Mouse (Mus musculus) ovary, postnatal 14 days (tissue): ENCODE data around the gene Iqschfp.

ENCODE experiments used
- DNase-seq: peaks from one replicate; pipeline ENCODE4 v3.0.0; 2022; ENCODE audit warnings: low spot score

Iqschfp gene

DNA sequence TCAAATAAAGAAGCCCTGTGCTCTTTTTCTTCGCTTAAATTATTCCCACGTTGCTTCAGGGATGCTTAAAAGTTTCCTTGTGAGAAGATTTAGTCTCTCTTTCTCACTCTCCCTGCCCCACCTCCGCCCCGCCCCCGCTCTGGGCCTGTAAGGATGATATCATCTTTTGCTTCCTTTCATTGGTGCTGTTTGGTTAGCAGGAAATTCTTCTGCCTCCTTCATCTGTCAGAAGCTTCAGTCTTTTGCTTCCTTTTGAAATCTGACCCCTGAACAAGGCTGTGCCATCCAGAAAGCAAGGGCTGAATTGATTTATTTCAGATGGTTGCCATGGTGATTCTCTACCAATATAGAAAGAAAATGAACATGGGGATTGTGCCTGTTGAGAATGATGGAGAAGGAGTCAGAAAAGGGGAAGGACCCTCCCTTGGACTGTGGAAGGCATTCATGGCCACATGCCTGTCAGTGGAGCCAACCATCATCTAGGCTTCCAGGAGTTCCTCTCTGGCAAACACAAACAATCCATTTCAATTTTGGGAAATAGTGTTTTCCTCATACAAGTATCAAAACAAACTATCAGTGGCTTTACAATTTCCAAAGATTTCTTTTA, 62.5 kb downstream of the Iqschfp start:
- no peak for DNase-seq

DNA sequence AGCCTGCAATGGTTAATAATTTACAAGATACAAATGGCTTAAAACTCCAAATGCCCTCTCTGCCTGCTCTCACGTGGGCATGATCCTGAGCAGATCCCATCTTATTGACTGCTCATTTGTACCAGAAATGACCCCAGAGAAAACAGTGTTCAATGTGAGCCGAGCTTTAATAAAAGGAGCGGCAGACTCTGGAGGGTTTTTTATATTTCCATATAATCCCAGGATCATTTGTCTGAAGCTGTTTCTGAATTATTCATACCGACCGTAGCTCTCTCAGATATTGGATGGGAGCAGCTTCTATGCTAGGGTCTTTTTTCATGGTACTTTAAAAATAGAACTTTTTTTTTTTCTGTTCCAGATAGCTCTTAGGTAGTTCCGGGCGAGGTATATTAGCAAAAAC, 67.6 kb downstream of the Iqschfp start:
- no peak for DNase-seq

DNA sequence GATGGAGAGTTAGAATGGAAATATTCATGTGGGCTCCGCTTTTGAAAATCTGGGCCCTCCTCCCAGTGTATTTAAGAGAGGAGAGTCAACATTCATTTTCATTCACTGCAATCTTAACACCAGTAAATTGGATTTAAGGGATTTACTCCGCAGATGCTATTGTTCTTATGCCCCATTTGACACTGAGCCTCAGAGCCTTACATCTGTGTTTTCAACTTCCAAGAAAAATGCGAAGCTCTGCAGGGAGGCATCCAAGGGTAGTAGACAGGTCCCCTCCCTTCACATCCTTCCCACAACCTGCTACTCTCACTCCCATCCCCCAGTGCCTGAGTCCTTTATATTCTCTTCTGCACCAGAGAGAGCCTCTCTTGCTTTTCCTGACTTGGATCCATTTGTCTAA, 68.1 kb downstream of the Iqschfp start:
- no peak for DNase-seq

DNA sequence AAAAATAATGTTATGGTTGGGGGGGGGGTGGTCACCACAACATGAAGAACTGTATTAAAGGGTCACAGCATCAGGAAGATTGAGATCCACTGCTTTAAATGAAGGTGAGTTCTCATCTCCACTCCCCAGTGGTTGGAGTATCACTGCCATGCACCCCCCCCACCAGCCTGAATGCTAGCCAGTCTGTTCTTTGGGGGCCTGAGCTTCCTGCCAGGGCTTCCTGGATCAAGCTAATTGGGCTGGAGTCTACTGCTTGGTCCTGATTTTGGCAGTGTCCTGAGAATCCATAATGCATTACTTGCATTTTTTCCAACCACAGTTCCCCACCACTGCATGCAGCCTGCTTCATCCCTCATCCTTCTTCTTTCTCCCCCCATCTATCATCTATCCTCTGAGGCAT, 68.7 kb downstream of the Iqschfp start:
- DNase-seq: no peak

DNA sequence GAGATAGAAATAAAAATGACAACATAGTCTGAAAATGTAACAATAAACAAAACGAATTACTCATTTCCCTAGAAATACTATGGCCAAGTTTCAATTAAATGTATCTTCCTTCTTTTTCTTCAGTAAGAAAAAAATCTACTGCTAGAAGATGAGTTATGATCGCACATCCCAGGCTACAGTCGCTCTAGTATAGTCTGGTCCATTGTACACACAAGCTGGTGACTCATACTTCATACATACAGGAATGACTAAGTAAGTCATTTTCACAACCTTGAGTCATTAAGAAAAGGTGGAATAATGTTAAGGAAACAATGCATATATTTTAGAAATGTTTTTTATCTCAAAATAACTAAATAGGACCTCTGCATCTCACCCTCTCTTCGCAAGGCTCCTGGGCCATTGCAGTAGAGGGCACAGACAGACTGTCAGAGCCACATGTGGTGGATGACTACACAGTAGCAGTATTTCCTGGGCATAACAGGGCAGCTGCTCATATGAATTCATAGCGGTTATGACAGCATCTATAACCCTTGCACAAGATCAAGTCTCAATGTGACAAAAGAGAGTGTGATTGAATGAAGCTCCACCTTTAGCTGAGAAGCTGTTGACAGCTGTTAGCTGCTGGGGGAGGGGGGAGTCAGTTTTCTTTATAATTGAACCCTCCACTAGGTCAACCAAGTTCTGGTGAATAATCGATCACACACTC, 70.1 kb downstream of the Iqschfp start:
- no peak for DNase-seq

DNA sequence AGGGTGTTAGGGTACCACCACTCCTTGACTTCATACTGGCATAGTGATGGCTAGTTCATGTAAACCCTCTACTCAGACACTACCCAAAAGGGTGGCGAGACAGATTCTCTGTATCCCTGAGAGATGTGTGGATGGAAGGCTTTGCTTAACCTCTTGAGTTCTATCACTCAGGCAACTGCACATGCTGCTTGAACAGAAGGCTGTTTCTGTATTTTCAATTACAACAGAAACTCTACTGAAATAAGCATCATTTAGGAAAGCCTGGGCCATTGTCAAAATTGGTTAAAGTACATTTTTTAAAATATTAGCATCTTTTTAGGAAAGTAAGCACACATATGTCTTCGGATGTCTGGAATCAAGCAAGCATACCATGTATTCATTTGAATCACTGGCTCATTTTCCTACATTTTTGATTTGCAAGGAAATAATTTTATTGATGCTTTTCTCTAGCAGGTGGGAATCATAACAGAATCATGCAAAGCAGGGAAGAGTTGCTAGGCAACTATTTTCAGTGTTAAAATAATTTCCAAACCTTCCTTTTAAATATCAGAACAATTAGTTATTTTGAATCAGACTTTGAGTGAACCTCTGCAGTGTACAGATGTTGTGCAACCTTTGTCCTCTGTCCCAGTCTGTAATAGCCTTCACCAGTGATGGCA, 82.4 kb downstream of the Iqschfp start:
- no peak for DNase-seq

DNA sequence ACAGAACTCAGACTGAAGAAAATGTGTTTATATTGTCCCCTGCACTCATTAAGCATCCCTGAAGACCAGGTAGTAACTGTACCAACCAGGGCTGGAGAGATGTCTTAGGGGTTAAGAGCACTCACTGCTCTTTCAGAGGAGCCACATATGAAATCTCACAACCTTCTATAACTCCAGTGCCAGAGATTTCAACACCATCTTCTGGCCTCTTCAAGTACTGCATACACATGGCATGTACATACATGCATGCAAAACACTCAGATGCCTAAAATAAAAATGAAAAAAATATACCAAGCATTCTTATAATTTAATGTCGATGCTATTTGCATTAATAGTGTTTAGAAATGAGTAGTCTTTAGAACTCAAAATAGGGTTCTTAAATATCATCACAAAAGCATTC, 88.0 kb downstream of the Iqschfp start:
- no peak for DNase-seq

DNA sequence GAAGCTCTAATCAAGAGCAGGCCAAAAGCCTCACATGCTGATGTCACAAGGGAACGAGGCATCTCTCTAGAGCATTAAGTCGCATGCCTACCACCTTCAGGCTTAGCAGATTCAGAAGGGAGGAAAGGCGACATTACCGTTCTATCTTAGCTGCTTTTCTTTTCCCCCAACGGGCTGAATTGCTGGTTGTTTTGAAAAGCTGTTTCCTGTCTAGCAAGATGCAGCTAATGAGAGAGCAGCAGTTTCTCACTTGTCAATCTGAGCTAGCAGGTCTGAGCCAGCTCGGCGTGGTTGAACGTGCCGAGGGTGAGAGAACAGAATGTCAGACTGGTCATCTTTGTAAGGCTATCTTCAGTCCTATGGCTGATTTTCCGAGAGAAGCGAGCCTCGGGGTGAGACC, 91.3 kb downstream of the Iqschfp start:
- no peak for DNase-seq

DNA sequence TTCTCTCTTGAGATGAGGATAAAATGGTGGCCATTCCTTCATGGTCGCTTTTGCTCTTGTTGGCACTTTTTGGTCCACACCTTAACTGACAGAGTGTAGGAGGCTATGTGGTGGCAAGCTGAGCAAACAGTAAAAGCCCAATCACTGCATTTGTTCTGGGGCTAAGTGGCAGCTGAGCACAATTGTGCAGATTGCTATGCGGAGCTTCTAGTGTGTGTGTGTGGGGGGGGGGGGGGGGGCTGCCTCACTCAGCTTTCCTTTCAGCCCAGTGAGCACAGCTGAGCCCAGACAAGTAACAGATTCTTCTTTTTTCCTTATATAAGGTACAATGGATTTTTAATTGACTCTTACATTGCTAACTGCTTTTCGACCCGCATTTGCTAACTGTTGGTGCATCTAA, 110.4 kb downstream of the Iqschfp start:
- DNase-seq: no peak

DNA sequence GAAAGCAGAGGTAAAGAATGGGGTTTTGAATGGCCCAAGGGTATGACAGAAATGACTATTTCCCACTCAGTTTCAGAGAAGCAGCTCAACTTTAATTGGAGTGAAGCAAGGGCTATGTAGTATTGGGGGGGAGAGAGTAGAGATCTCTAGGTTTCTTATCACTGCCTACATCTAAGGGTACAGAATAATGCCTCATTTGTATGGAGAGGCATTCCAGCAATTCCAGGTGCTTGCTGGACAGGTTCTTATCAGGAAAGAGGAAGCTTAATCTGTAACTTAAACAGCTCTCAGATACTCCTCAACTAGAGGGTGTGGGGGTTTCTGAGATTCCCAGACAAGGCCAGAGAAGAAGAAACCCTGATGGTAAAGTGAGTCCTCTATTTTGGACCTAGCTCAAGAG, 120.3 kb downstream of the Iqschfp start:
- DNase-seq: no peak

DNA sequence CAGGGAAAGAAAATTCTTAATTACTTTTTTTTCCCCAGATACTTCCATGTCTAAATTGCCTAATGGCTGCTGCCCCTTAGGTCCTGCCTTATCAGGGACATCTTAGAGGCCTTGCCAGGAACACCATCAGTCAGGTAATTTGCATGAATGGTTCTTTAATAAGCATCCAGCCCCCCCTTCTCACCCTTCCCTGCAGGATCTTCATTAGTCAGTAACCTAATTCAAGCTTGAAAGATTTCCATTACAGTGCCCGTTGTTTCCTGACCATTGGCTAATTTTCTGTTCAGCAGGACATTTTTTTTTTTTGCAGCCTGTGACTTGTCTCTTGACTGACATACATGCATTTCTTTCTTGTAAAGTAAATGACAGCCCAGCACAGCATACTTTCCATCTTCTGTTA, 123.8 kb downstream of the Iqschfp start:
- DNase-seq: no peak

DNA sequence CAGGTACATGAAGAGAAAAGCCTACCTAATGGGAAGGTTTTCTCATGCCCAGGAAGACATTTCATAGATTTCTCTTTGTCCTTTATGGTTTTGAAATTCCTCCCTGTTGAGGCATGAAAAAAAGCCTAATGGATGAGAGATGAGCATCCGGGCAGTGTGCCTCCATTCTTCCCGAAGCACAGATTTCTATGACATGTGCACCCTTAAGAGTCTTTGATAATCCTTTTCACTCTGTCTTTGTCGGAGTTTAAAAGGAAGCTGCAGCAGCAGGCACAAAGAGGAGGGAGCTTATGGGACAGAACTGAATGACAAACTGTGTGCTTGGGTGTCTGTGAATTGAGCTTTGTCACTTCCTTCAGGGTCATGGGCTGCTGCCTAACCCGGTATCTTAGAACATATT, 127.4 kb downstream of the Iqschfp start:
- no peak for DNase-seq

DNA sequence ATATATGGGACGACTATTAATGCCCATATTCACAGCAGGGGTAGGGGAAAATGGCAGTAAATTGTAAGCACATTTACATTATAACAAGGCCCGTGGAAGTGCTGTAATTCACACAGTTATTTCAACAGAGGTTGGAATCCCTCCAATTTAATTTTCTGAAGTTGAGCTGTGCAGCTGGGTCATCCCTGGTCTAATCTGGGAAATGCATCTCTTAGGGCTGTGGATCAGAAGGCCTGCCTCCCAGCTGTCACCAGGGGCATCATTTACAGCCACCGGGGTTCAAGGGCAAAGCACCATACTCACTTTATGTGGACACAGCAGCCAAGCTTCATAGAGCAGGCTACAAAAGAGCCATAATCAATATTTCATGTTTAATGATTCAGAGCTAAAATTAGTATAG, 144.1 kb downstream of the Iqschfp start:
- DNase-seq: no peak

DNA sequence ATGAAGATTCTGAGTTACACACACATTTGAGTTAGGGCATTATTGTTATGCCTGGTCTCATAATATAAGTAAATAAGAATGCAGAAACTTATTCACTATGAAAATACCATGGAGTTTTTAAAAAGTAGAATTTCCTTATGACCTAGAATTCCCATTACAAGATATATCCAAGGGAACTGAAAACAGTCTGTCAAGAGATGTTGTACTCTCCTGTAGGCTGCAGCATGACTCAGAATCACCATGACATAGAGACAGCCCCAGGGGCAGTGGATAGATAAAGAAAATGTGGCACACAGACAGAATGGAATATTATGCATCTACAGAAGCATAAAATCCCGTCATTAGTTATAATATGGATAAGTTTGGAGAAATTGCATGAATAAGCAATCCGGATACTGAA, 150.9 kb downstream of the Iqschfp start:
- DNase-seq: no peak

DNA sequence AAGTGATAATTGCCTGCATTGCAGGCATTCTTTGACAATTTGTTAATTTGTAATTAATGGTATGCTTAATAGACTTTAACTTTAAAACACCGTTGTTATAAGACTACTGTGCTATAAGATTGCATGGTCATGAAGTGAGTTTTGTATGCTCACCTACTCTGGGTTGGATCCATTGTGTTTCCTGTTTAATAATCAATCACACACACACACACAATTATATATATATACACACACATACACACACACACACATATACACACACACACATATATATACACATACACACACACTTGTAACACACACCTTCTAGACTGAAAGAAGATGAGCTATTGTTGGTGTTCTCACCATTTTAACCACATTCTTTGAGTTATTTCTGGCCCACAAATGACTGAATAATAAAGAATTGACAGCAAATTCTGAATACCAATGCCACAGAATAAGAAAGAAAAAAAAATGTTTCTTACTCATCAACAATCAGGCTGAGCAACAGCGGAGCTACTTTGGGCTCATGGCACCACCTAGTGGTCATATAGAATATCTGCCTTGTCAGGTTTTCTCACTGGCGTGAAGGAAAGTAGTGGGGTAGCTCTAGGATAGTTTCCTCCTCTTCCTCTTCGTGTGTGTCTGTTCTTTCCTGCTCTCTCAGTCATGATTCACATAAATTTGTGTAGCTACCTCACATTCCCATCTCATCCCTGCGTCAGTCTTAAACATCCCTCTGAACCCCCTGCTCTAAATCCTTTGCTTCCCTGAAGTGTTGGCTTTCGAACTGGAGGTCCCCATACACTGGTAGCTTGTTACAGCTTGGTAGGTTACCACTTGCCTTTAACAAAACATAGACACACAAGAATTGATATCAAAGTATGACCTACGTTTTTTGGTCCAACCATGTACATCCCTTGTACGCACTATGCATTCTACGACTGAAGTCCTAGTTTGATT, 153.7 kb downstream of the Iqschfp start:
- peak; percentile 15 for DNase-seq

DNA sequence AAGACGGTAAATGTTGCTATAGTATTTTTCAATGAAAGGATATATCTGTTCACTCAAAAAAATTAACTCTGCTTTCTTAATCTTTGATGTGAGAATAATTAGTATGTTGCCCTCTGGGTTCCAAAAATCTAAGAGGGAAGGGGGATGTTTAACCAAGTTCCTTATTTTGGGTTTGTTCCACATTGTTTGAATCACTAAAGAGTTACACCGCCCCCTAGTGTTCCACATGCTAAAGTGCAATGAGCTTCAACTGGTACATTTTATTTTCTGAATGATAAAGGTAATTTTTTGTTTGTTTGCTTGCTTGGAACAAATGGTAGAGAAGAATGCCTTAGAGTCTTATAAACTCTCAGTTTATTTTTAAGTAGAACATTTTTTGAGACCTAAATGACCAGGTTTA, 161.5 kb downstream of the Iqschfp start:
- DNase-seq: no peak

DNA sequence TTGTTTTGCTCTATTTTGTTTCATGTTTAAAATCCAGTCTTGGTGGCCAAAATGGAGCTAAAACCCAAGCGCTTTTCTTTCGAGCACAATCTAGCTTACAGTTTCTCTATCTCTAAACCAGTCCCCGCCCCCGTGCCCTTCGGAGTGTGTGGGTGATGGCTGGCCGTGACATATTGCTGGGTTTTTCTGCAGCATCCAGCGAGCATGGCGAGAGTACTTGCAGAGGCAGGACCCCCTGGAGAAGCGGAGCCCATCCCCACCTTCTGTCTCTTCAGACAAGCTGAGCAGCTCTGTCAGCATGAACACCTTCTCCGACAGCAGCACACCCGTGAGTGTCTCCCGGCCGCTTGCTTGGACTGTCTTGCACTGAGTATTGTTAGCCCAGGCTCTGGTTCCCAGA, 163.0 kb downstream of the Iqschfp start:
- DNase-seq: no peak

DNA sequence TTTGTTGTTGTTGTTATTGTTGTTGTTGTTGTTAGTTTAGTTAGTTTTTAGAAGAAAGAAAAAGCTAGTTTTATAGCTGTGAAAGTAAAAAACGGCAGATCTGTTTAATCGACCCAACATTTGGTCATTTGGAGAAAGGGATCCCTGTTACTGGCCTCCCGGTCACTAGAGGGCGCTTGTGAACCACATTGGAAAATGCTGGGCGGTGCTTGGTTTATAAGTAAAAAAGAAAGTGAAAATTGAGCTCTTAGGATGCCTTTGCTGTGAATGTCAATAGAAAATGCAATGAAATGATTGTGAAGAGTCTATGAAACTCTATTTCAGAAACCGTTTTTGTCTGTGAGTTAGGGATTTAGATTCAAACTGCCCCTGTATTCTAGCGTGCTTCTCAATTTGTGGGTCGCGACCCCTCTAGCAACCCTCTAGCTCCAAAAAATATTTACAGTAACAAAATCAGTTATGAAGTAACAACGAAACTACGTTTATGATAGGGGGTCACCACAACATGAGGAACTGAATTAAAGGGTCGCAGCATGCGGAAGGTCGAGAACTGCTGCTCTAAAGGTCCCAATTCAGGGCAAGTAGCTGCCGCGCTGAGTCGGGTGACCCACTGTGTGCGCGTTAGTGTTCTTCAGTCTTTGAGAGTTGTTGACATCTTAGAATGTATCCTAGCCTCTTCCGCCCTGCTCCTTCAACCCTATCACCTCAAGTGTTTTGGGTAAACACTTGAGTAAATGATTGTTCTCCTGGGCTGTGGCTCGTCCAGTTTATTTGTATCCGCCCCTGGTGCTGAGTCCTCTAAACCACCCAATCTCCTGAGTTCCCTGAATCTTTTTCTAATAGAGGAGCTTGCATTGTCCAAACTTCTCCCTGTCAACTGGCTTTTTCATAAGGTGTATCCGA, 164.6 kb downstream of the Iqschfp start:
- DNase-seq: peak; percentile 80

DNA sequence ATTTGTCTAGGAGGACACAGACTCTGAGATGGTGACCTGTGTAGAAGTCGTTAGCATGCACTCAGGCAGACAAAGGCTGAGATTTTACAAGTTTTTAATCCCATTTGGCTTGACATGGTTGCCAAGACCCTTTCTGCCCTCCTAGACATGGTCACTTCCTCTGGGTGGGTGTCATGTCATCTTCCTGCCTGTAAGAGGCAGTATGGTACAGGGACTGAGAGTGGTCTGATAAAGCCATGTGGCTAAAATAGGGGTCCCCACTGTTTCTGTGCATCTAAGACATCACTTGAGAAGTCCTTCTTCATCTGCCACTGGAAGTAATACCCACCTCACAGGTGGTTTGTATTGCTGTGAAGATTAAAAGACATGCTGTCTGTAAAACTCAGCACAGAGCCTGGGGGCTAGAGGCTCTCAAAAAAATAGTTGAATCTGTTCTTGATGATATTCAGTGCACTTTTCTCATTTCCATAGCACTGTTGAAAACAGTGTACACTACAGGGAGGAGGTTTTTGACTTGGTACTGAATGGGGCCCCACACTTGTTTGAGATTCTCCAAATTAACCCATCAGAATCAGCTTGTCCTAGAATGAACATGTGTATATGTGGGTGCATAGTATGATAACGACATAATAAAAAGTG, 167.2 kb downstream of the Iqschfp start:
- DNase-seq: peak; percentile 9

DNA sequence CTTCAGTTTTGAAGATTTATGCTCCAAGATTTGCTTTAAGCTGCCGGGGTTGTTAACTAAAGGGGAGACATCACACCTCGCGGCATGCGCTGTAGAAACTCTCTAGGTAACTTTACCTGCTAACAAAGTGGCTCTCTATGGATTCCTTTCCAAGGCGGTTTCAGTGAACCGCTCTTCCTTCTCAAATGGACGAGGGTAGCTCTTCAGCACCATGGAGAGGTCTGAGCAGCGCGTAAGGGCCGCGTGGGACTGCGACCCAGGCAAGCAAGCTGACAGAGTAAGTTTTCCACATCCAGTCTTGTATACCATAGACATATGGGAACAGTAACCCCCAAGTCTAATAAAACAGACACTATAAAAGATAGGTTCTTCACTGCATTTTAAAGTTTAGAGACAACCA, 172.7 kb downstream of the Iqschfp start, which contains the start of gene Schip1:
Gene Schip1, plus strand, starts transcription at position 72 of the 400 bp plus-strand sequence.
- DNase-seq: peak; percentile 53
